Mouse (Mus musculus) intestine, embryonic 16.5 days (tissue): ENCODE measurements around the gene Mtf2. TPM values are rescaled to one million over a fixed set of nuclear protein-coding genes. Genes with fewer than 3 reads are reported as not detected.

Experiments
- ATAC-seq: fragments of 200-750 bp; cut with Nextera tagmentation; 2 replicates; pipeline ENCODE4 v1.8.0; 2017; ENCODE audit warnings: moderate TSS enrichment, moderate library complexity
- H3K27ac ChIP-seq: fragments of 300-500 bp; sonication (generic); 2 replicates; pipeline ENCODE4 v1.5.1; 2014; ENCODE audit warnings: mild to moderate bottlenecking, low read length
- H3K27me3 ChIP-seq: fragments of 300-500 bp; sonication (generic); replicated peaks from 2 replicates; pipeline ENCODE4 v1.6.1; 2014; ENCODE audit warnings: low read length, control low read depth, mixed read lengths; ENCODE audit not compliant: control insufficient read depth, insufficient read depth
- H3K36me3 ChIP-seq: fragments of 300-500 bp; sonication (generic); 2 replicates; pipeline ENCODE4 v1.6.1; 2014; ENCODE audit warnings: low read length, control low read depth; ENCODE audit not compliant: control insufficient read depth, insufficient read depth
- H3K4me1 ChIP-seq: fragments of 300-500 bp; sonication (generic); 2 replicates; pipeline ENCODE4 v1.6.1; 2014; ENCODE audit warnings: low read length, control low read depth, mixed read lengths; ENCODE audit not compliant: control insufficient read depth, insufficient read depth
- H3K4me2 ChIP-seq: fragments of 300-500 bp; sonication (generic); 2 replicates; pipeline ENCODE4 v1.6.1; 2014; ENCODE audit warnings: low read depth, low read length, control low read depth
- H3K4me3 ChIP-seq: fragments of 300-500 bp; sonication (generic); 2 replicates; pipeline ENCODE4 v1.5.1; 2014; ENCODE audit warnings: mild to moderate bottlenecking, low read length
- H3K9ac ChIP-seq: fragments of 300-500 bp; sonication (generic); 2 replicates; pipeline ENCODE4 v1.6.1; 2014; ENCODE audit warnings: low read depth, low read length
- H3K9me3 ChIP-seq: fragments of 300-500 bp; sonication (generic); 2 replicates; pipeline ENCODE4 v1.6.1; 2016; ENCODE audit warnings: low read length, control low read depth; ENCODE audit not compliant: control insufficient read depth
- WGBS: fragments of 180-500 bp; shearing (Covaris S2); extraction: QIAGEN DNeasy Blood & Tissue Kit; methylation state at CpG from one replicate; pipeline ENCODE4 v1.1.7; 2014; 5-methylcytosine and 5-hydroxymethylcytosine counted together
- polyA plus RNA-seq: library from polyadenylated mRNA; unstranded; fragments of >200 nt; fragmentation: Nextera tagmentation; extraction: Ambion mirVana; gene quantifications from 2 replicates; pipeline ENCODE4 v1.2.1, GENCODE M21; 2015

The Mtf2 gene
- polyA plus RNA-seq, 1 experiment from 2014 or later, result 74.9 TPM

GRCm38 (mm10) chr5:108117693-108118092 lies 52.2 kb downstream of the Mtf2 start:
- H3K4me3 ChIP-seq, result no peak overlapping the region
- peaks cover 3% of the 10 kb centered on the region; the same call in 1 of the 2 replicates for H3K36me3 ChIP-seq
- H3K4me2 ChIP-seq, result no peak overlapping the region
- WGBS, result 91% methylated on average over 4 of the region's 4 CpGs
- ATAC-seq, result no peak
- H3K4me1 ChIP-seq, result no peaks in the 10 kb centered on the region
- H3K27ac ChIP-seq, result no peak overlapping the region
- H3K9me3 ChIP-seq, result no peaks in the 10 kb centered on the region
- H3K27me3 ChIP-seq, result no peaks in the 10 kb centered on the region
- H3K9ac ChIP-seq, result no peak overlapping the region

- H3K4me2 ChIP-seq, result no peak overlapping the region
- no peaks in the 10 kb centered on the region for H3K9me3 ChIP-seq
- no peak overlapping the region for H3K27ac ChIP-seq
- ATAC-seq, result no peak
- H3K27me3 ChIP-seq, result no peaks in the 10 kb centered on the region
- no peak overlapping the region for H3K9ac ChIP-seq
- H3K36me3 ChIP-seq, result peaks cover 3% of the 10 kb centered on the region; the same call in 1 of the 2 replicates
- no peak overlapping the region for H3K4me3 ChIP-seq
- 83% methylated on average over 9 of the region's 9 CpGs for WGBS
- no peaks in the 10 kb centered on the region for H3K4me1 ChIP-seq
These were observed 54.9 kb downstream of the Mtf2 start for GRCm38 (mm10) chr5:108120221-108120900.

GRCm38 (mm10) chr5:108131849-108132440 lies 66.5 kb downstream of the Mtf2 start:
- Histone ChIP-seq H3K36me3 (no peaks in the 10 kb centered on the region), H3K4me1 (0 out of 2 replicates have a peak, but pooled peaks cover 3% of the 10 kb centered on the region), H3K27ac (peak overlapping the region; percentile 94), H3K4me3 (peak overlapping the region; percentile 79), H3K9me3 (no peaks in the 10 kb centered on the region), H3K4me2 (peak overlapping the region; percentile 68), H3K9ac (peak overlapping the region; percentile 83), H3K27me3 (no peaks in the 10 kb centered on the region)
- ATAC-seq, result peak; percentile 62; the same call in 1 of the 2 replicates
- WGBS, result under 1% methylated on average over 32 of the region's 32 CpGs

GRCm38 (mm10) chr5:108132441-108133243 lies 67.2 kb downstream of the Mtf2 start, which contains the start of the genes Tmed5 and Ccdc18:
Tmed5 (minus strand) TSS chr5:108132620.
Ccdc18 (plus strand) TSS chr5:108132875.
- under 1% methylated on average over 64 of the region's 65 CpGs for WGBS
- peak; percentile 99 for ATAC-seq

GRCm38 (mm10) chr5:108152592-108152991 lies 87.1 kb downstream of the Mtf2 start:
- Histone ChIP-seq H3K9me3 (no peaks in the 10 kb centered on the region), H3K27ac (no peak overlapping the region), H3K9ac (no peak overlapping the region), H3K4me1 (no peaks in the 10 kb centered on the region), H3K4me3 (no peak overlapping the region), H3K36me3 (no peaks in the 10 kb centered on the region), H3K4me2 (no peak overlapping the region), H3K27me3 (no peaks in the 10 kb centered on the region)
- 90% methylated on average over 1 of the region's 1 CpGs for WGBS
- ATAC-seq, result no peak

More at GRCm38 (mm10) chr5:108132441-108133243, 67.2 kb downstream of the Mtf2 start, which contains the start of the genes Tmed5 and Ccdc18:
- H3K36me3 ChIP-seq, result no peaks in the 10 kb centered on the region
- 0 out of 2 replicates have a peak, but pooled peaks cover 3% of the 10 kb centered on the region for H3K4me1 ChIP-seq
- H3K4me3 ChIP-seq, result peak within 1 kb of the TSS; percentile 79
- peak within 1 kb of the TSS; percentile 68 for H3K4me2 ChIP-seq
- no peaks in the 10 kb centered on the region for H3K27me3 ChIP-seq
- H3K9ac ChIP-seq, result peak within 1 kb of the TSS; percentile 83
- peak within 1 kb of the TSS; percentile 94 for H3K27ac ChIP-seq
- no peaks in the 10 kb centered on the region for H3K9me3 ChIP-seq

Other genes with a start within 250 kb of the Mtf2 start
- gene Ube2d2b, start 235.6 kb upstream of the Mtf2 start, polyA plus RNA-seq, result 0.07 TPM in 2 replicates
- 49.1 and 53.4 TPM in 2 replicates for gene Evi5, start 190.6 kb upstream of the Mtf2 start, polyA plus RNA-seq
- gene Rpl5, start 165.2 kb upstream of the Mtf2 start, polyA plus RNA-seq, result 61.6 and 69.3 TPM in 2 replicates
- gene Fam69a, start 78.6 kb upstream of the Mtf2 start, polyA plus RNA-seq, result 17.8 and 17.9 TPM in 2 replicates
- gene Tmed5, start 66.9 kb downstream of the Mtf2 start, polyA plus RNA-seq, result 42.0 and 46.8 TPM in 2 replicates
- 5.9 and 7.7 TPM in 2 replicates for gene Ccdc18, start 67.2 kb downstream of the Mtf2 start, polyA plus RNA-seq
- gene Dr1, start 203.2 kb downstream of the Mtf2 start, polyA plus RNA-seq, result 38.6 and 39.3 TPM in 2 replicates
- 7.9 and 8.3 TPM in 2 replicates for gene Pigg, start 246.9 kb downstream of the Mtf2 start, polyA plus RNA-seq